Mouse (Mus musculus) heart, embryonic 16.5 days (tissue): ENCODE results near the gene Sele. TPM values are rescaled to one million over a fixed set of nuclear protein-coding genes. Genes with fewer than 3 reads are reported as not detected.

Source experiments
- ATAC-seq: fragments of 200-750 bp; cut with Nextera tagmentation; replicated peaks from 2 replicates; pipeline ENCODE4 v1.8.0; 2017; ENCODE audit warnings: moderate number of reproducible peaks; ENCODE audit not compliant: insufficient read depth, low FRiP score; ENCODE audit errors: extremely low read depth
- H3K27ac ChIP-seq: fragments of 300-500 bp; sonication (generic); 2 replicates; pipeline ENCODE4 v1.5.1; 2014; ENCODE audit warnings: mild to moderate bottlenecking, low read length, control low read depth, moderate library complexity
- H3K27me3 ChIP-seq: fragments of 300-500 bp; sonication (generic); 2 replicates; pipeline ENCODE4 v1.6.1; 2014; ENCODE audit warnings: low read length, mixed read lengths; ENCODE audit not compliant: control insufficient read depth, insufficient read depth
- H3K36me3 ChIP-seq: fragments of 300-500 bp; sonication (generic); 2 replicates; pipeline ENCODE4 v1.6.1; 2014; ENCODE audit not compliant: control insufficient read depth, insufficient read depth
- H3K4me1 ChIP-seq: fragments of 300-500 bp; sonication (generic); 2 replicates; pipeline ENCODE4 v1.6.1; 2014; ENCODE audit warnings: low read length, mixed read lengths; ENCODE audit not compliant: control insufficient read depth, insufficient read depth
- H3K4me2 ChIP-seq: fragments of 300-500 bp; sonication (generic); 2 replicates; pipeline ENCODE4 v1.6.1; 2014; ENCODE audit warnings: low read depth, mild to moderate bottlenecking, control low read depth, low read length
- H3K4me3 ChIP-seq: fragments of 300-500 bp; sonication (generic); 2 replicates; pipeline ENCODE4 v1.5.1; 2014; ENCODE audit warnings: mild to moderate bottlenecking, control low read depth, low read length
- H3K9ac ChIP-seq: fragments of 300-500 bp; sonication (generic); 2 replicates; pipeline ENCODE4 v1.6.1; 2014; ENCODE audit warnings: low read length, control low read depth
- H3K9me3 ChIP-seq: fragments of 300-500 bp; sonication (generic); replicated peaks from 2 replicates; pipeline ENCODE4 v1.6.1; 2016; ENCODE audit warnings: low read length; ENCODE audit not compliant: control insufficient read depth
- WGBS: fragments of 180-500 bp; shearing (Covaris S2); extraction: QIAGEN DNeasy Blood & Tissue Kit; methylation state at CpG from one replicate; pipeline ENCODE4 v1.1.7; 2014; 5-methylcytosine and 5-hydroxymethylcytosine counted together
- polyA plus RNA-seq: library from polyadenylated mRNA; unstranded; fragments of >200 nt; fragmentation: Nextera tagmentation; extraction: Ambion mirVana; gene quantifications from 2 replicates; pipeline ENCODE4 v1.2.1, GENCODE M21; 2015

Sele gene
- polyA plus RNA-seq, 1 experiment from 2014 or later, result 2.2 TPM

GRCm38 (mm10) chr1:164098372-164098771, 50.3 kb downstream of the Sele start:
- 65% methylated on average over 2 of the region's 2 CpGs for WGBS
- Histone ChIP-seq H3K36me3 (no peaks in the 10 kb centered on the region), H3K27me3 (no peaks in the 10 kb centered on the region), H3K4me3 (no peak overlapping the region), H3K9me3 (no peaks in the 10 kb centered on the region), H3K4me1 (no peaks in the 10 kb centered on the region), H3K27ac (no peak overlapping the region), H3K4me2 (no peak overlapping the region), H3K9ac (no peak overlapping the region)
- ATAC-seq, result no peak

Other genes starting within 250 kb of the Sele start
- 9.5 and 10.8 TPM in 2 replicates for gene Scyl3, start 119.1 kb upstream of the Sele start, polyA plus RNA-seq
- 12.2 and 13.1 TPM in 2 replicates for gene BC055324, start 53.4 kb upstream of the Sele start, polyA plus RNA-seq
- 7.1 and 7.4 TPM in 2 replicates for gene Mettl18, start 53.3 kb upstream of the Sele start, polyA plus RNA-seq
- 9.6 and 21.8 TPM in 2 replicates for gene Sell, start 13.7 kb downstream of the Sele start, polyA plus RNA-seq
- gene Selp, start 67.0 kb downstream of the Sele start, polyA plus RNA-seq, result 0.34 and 0.38 TPM in 2 replicates
- 0.21 TPM in 2 replicates for gene F5, start 103.6 kb downstream of the Sele start, polyA plus RNA-seq
- 7.5 and 8.3 TPM in 2 replicates for gene Slc19a2, start 200.8 kb downstream of the Sele start, polyA plus RNA-seq
- 10.8 and 10.9 TPM in 2 replicates for gene Ccdc181, start 227.4 kb downstream of the Sele start, polyA plus RNA-seq